Mouse (Mus musculus) midbrain, postnatal 0 days (tissue): ENCODE results near the gene Gm10322. TPM values are rescaled to one million over a fixed set of nuclear protein-coding genes. Genes with fewer than 3 reads are reported as not detected.

Experiments used
- ATAC-seq: fragments of 200-750 bp; cut with Nextera tagmentation; 2 replicates; pipeline ENCODE4 v1.8.0; 2017; ENCODE audit warnings: moderate number of reproducible peaks, mild to moderate bottlenecking, moderate TSS enrichment, moderate library complexity; ENCODE audit not compliant: low FRiP score
- DNase-seq: peaks from one replicate; pipeline ENCODE4 v3.0.0-alpha.2; 2015; ENCODE audit warnings: low spot score
- H3K27ac ChIP-seq: fragments of 300-500 bp; sonication (generic); 2 replicates; pipeline ENCODE4 v1.5.1; 2014; ENCODE audit warnings: low read depth, mild to moderate bottlenecking, low read length, mixed read lengths
- H3K27me3 ChIP-seq: fragments of 300-500 bp; sonication (generic); 2 replicates; pipeline ENCODE4 v1.6.1; 2014; ENCODE audit warnings: low read length, control low read depth, mixed read lengths; ENCODE audit not compliant: insufficient read depth
- H3K36me3 ChIP-seq: fragments of 300-500 bp; sonication (generic); 2 replicates; pipeline ENCODE4 v1.6.1; 2014; ENCODE audit warnings: low read length, control low read depth, mixed read lengths; ENCODE audit not compliant: insufficient read depth
- H3K4me1 ChIP-seq: fragments of 300-500 bp; sonication (generic); 2 replicates; pipeline ENCODE4 v1.6.1; 2014; ENCODE audit warnings: mild to moderate bottlenecking, control low read depth, antibody characterized with exemption, low read length, mixed read lengths; ENCODE audit not compliant: insufficient read depth
- H3K4me2 ChIP-seq: fragments of 300-500 bp; sonication (generic); 2 replicates; pipeline ENCODE4 v1.6.1; 2014; ENCODE audit warnings: low read depth, mild to moderate bottlenecking, low read length, mixed read lengths; ENCODE audit not compliant: poor library complexity, severe bottlenecking
- H3K4me3 ChIP-seq: fragments of 300-500 bp; sonication (generic); 2 replicates; pipeline ENCODE4 v1.5.1; 2014; ENCODE audit warnings: low read depth, mild to moderate bottlenecking, low read length, moderate library complexity
- H3K9ac ChIP-seq: fragments of 300-500 bp; sonication (generic); replicated peaks from 2 replicates; pipeline ENCODE4 v1.6.1; 2014; ENCODE audit warnings: mild to moderate bottlenecking, low read length, moderate library complexity, mixed read lengths; ENCODE audit not compliant: poor library complexity, severe bottlenecking
- H3K9me3 ChIP-seq: fragments of 300-500 bp; sonication (generic); 2 replicates; pipeline ENCODE4 v1.6.1; 2016; ENCODE audit warnings: low read length, control low read depth
- CTCF ChIP-seq: IDR thresholded peaks from 2 replicates; pipeline ENCODE4 v1.5.1; 2016; ENCODE audit warnings: antibody characterized with exemption, mild to moderate bottlenecking
- WGBS: fragments of 180-500 bp; shearing (Covaris S2); extraction: QIAGEN DNeasy Blood & Tissue Kit; methylation state at CpG from one replicate; pipeline ENCODE4 v1.1.7; 2014; 5-methylcytosine and 5-hydroxymethylcytosine counted together
- polyA plus RNA-seq: library from polyadenylated mRNA; unstranded; fragments of >200 nt; fragmentation: Nextera tagmentation; extraction: Ambion mirVana; gene quantifications from 2 replicates; pipeline ENCODE4 v1.2.1, GENCODE M21; 2015
- total RNA-seq: library from RNA; depleted of rRNA; stranded (reverse); fragments of >200 nt; gene quantifications from 2 replicates; pipeline ENCODE4 v1.2.3, GENCODE M21; 2014; rRNA removed

Gene Gm10322
- total RNA-seq (not detected in 2 replicates), polyA plus RNA-seq (not detected in 2 replicates)

DNA sequence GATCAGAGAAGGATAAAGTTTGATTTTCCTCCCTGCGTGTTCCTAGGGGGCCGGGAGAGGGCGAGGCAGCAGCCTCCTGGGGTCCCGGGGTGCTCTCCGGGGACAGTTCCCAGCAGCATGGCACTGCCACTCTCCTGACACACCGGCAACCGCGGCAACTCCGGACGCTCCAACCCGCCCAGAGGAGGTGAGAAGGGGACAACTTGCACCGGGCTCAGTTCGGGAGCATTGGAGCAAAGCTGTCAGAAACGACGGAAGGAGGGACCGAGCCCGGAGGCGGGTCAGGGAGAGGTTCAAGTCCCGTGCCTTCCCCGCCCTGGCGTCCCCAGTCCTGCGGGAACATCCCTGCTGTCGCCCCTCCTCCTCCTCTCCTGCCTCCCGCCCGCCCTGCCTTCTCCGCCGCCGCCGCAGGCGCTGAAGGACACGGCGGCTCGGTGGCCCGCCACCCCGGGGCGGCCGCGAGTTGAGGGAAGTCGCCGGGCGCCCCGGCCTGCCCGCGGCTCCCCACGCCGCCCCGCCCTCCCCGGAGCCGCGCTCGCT lies at the start of gene Gm10322:
Gene Gm10322 (plus strand): TSS at position 83 of the 540 bp plus-strand sequence.
- 1% methylated on average over 36 of the region's 51 CpGs for WGBS
- TF ChIP-seq CTCF: peak; percentile 41; the same call in 1 of the 2 replicates
- peak within 1 kb of the TSS; percentile 96 for H3K9ac ChIP-seq

DNA sequence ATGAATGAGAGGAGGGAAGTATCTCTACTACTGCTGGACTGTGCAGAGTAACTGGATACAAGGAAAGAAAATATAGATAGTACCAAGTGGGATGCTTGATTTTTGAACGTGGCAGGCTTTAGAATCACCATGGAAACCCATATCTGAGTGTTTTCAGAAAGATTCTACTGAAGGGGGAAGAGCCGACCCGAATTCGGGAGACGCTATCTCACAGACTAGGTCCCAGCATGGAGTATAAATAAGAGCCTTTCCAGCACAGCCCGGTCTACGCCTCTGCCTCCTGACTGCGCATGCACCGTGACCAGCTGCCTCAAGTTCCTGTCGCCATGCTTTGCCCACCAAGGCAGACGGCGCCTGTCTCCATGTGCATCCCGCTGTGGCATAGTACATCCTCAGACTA lies 48.9 kb upstream of the Gm10322 start:
- H3K27me3 ChIP-seq: no peaks in the 10 kb centered on the region
- no peak for TF ChIP-seq CTCF
- no peaks in the 10 kb centered on the region for H3K36me3 ChIP-seq
- no peak overlapping the region for H3K9ac ChIP-seq
- 88% methylated on average over 13 of the region's 13 CpGs for WGBS
- no peak overlapping the region for H3K4me3 ChIP-seq
- no peak overlapping the region for H3K27ac ChIP-seq
- DNase-seq (no peak), ATAC-seq (no peak)
- no peaks in the 10 kb centered on the region for H3K9me3 ChIP-seq
- H3K4me2 ChIP-seq: no peak overlapping the region
- H3K4me1 ChIP-seq: no peaks in the 10 kb centered on the region

More for the DNA sequence above, at the start of gene Gm10322:
- ATAC-seq (peak; percentile 82), DNase-seq (peak; percentile 53)
- Histone ChIP-seq H3K4me1 (peaks cover 15% of the 10 kb centered on the region; the same call in 1 of the 2 replicates), H3K4me2 (peak within 1 kb of the TSS; percentile 88), H3K27ac (peak within 1 kb of the TSS; percentile 87), H3K36me3 (no peaks in the 10 kb centered on the region), H3K4me3 (peak within 1 kb of the TSS; percentile 92), H3K9me3 (no peaks in the 10 kb centered on the region), H3K27me3 (no peaks in the 10 kb centered on the region)

GRCm38 (mm10) chr10:59568665-59569480 lies 47.0 kb upstream of the Gm10322 start:
- 62% methylated on average over 10 of the region's 10 CpGs for WGBS
- DNase-seq (no peak), ATAC-seq (no peak)
- Histone ChIP-seq H3K9me3 (no peaks in the 10 kb centered on the region), H3K27ac (no peak overlapping the region), H3K9ac (no peak overlapping the region), H3K4me2 (no peak overlapping the region), H3K27me3 (no peaks in the 10 kb centered on the region), H3K4me3 (no peak overlapping the region), H3K36me3 (no peaks in the 10 kb centered on the region), H3K4me1 (no peaks in the 10 kb centered on the region)
- TF ChIP-seq CTCF: no peak

- H3K4me1 ChIP-seq: no peaks in the 10 kb centered on the region
- H3K36me3 ChIP-seq: no peaks in the 10 kb centered on the region
- no peak for TF ChIP-seq CTCF
- no peaks in the 10 kb centered on the region for H3K9me3 ChIP-seq
- DNase-seq: no peak
- ATAC-seq: no peak
- H3K4me3 ChIP-seq: no peak overlapping the region
- H3K9ac ChIP-seq: no peak overlapping the region
- H3K27me3 ChIP-seq: no peaks in the 10 kb centered on the region
- H3K4me2 ChIP-seq: no peak overlapping the region
- 97% methylated on average over 1 of the region's 1 CpGs for WGBS
- no peak overlapping the region for H3K27ac ChIP-seq
Measured at GRCm38 (mm10) chr10:59569481-59569869, 46.4 kb upstream of the Gm10322 start.

DNA sequence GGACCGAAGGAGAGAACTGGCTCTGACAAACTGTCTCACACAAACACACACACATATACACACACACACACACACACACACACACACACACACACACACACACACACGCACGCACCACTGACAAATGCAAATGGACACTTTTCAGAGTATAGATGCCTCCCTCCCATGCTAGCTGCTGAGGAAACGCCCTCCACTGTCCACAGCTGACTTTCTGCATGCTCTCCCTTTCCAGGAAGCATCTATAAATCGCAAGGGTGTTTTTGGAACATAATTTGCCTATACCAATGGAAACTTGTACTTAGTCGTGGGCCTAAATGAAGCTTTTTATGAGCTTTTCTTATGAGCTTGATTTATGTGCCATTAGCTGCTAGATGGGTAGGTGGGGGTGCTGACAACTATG lies 45.5 kb upstream of the Gm10322 start:
- no peak overlapping the region for H3K9ac ChIP-seq
- no peak for TF ChIP-seq CTCF
- no peaks in the 10 kb centered on the region for H3K4me1 ChIP-seq
- WGBS: 87% methylated on average over 6 of the region's 6 CpGs
- no peaks in the 10 kb centered on the region for H3K9me3 ChIP-seq
- no peak overlapping the region for H3K4me3 ChIP-seq
- ATAC-seq (no peak), DNase-seq (no peak)
- H3K36me3 ChIP-seq: no peaks in the 10 kb centered on the region
- no peaks in the 10 kb centered on the region for H3K27me3 ChIP-seq
- no peak overlapping the region for H3K27ac ChIP-seq
- H3K4me2 ChIP-seq: no peak overlapping the region

DNA sequence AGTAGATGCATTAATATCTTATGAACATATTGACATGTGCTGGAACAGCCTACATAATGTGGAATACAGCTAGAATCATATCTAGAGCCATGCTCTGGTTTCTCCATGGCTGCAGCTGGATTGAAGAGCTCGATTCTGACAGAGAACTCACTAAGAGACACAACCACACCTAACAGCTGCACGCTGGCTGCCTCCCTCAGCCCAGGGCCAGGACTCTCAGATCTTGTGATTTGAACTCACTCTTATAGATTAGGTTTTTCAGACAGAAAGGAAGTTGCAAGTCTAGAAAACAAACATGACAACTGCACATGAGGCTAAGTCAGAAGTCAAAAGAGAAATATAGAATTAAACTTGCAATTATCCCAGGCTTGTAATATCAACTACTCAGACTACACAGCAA lies 45.1 kb upstream of the Gm10322 start:
- Histone ChIP-seq H3K4me1 (no peaks in the 10 kb centered on the region), H3K9me3 (no peaks in the 10 kb centered on the region), H3K4me2 (no peak overlapping the region), H3K36me3 (no peaks in the 10 kb centered on the region), H3K9ac (no peak overlapping the region), H3K27ac (no peak overlapping the region), H3K4me3 (no peak overlapping the region), H3K27me3 (no peaks in the 10 kb centered on the region)
- DNase-seq: no peak
- 82% methylated on average over 2 of the region's 2 CpGs for WGBS
- TF ChIP-seq CTCF: no peak
- no peak for ATAC-seq
